Mouse (Mus musculus): ENCODE data around the gene Cd2.

The Cd2 gene

GRCm38 (mm10) chr3:101292611-101293010 lies 4.9 kb upstream of the Cd2 start:
- DNase-seq, result no peak

- DNase-seq, result peak; percentile 59
Measured at GRCm38 (mm10) chr3:101290587-101291520, 3.1 kb upstream of the Cd2 start.

GRCm38 (mm10) chr3:101290036-101290435 lies 2.3 kb upstream of the Cd2 start:
- no peak for DNase-seq

GRCm38 (mm10) chr3:101289406-101289805 lies 1.7 kb upstream of the Cd2 start:
- DNase-seq, result peak; percentile 56

- peak; percentile 72 for DNase-seq
Measured at GRCm38 (mm10) chr3:101286336-101287325, 1.1 kb downstream of the Cd2 start.

- DNase-seq, result peak; percentile 43
Measured at GRCm38 (mm10) chr3:101285851-101286250, 1.9 kb downstream of the Cd2 start.

GRCm38 (mm10) chr3:101285021-101285615 lies 2.6 kb downstream of the Cd2 start:
- no peak for DNase-seq

GRCm38 (mm10) chr3:101283869-101284706 lies 3.7 kb downstream of the Cd2 start:
- DNase-seq, result no peak

GRCm38 (mm10) chr3:101283441-101283840 lies 4.3 kb downstream of the Cd2 start:
- DNase-seq, result no peak

GRCm38 (mm10) chr3:101282556-101283180 lies 5.1 kb downstream of the Cd2 start:
- no peak for DNase-seq

GRCm38 (mm10) chr3:101281841-101282240 lies 5.9 kb downstream of the Cd2 start:
- no peak for DNase-seq

- DNase-seq, result peak; percentile 74
Measured at GRCm38 (mm10) chr3:101280348-101281311, 7.1 kb downstream of the Cd2 start.

GRCm38 (mm10) chr3:101279561-101279960 lies 8.2 kb downstream of the Cd2 start:
- no peak for DNase-seq

GRCm38 (mm10) chr3:101278396-101278795 lies 9.3 kb downstream of the Cd2 start:
- DNase-seq, result no peak

- DNase-seq, result peak; percentile 35
Measured at GRCm38 (mm10) chr3:101277830-101278229, 9.9 kb downstream of the Cd2 start.

GRCm38 (mm10) chr3:101276501-101277320 lies 11.0 kb downstream of the Cd2 start:
- peak; percentile 75 for DNase-seq

GRCm38 (mm10) chr3:101275636-101276300 lies 12.0 kb downstream of the Cd2 start:
- DNase-seq, result no peak

- DNase-seq, result peak; percentile 86
Measured at GRCm38 (mm10) chr3:101274794-101275193, 12.9 kb downstream of the Cd2 start.

Measured in thymus, postnatal 25 days (tissue).